Mouse (Mus musculus) right cerebral cortex, adult 18-20 months (tissue): ENCODE measurements around the gene Tars2.
A peak's percentile ranks its signal among the peaks of the same experiment; 100 is the strongest.

ENCODE experiments used
- DNase-seq: peaks from one replicate; pipeline ENCODE4 v3.0.0; 2022; ENCODE audit warnings: mixed read lengths

Tars2 gene

GRCm38 (mm10) chr3:95732744-95733521 lies 27.1 kb downstream of the Tars2 start:
- no peak for DNase-seq

GRCm38 (mm10) chr3:95732297-95732696 lies 27.7 kb downstream of the Tars2 start:
- DNase-seq = peak; percentile 18

GRCm38 (mm10) chr3:95731802-95732201 lies 28.2 kb downstream of the Tars2 start:
- DNase-seq = no peak

- DNase-seq = no peak
These were observed 29.6 kb downstream of the Tars2 start for GRCm38 (mm10) chr3:95730431-95730830.

GRCm38 (mm10) chr3:95728906-95729305 lies 31.1 kb downstream of the Tars2 start:
- DNase-seq = no peak

GRCm38 (mm10) chr3:95726696-95727358 lies 33.2 kb downstream of the Tars2 start:
- no peak for DNase-seq

- no peak for DNase-seq
These were observed 34.1 kb downstream of the Tars2 start for GRCm38 (mm10) chr3:95725863-95726262.

- DNase-seq = no peak
These were observed 37.6 kb downstream of the Tars2 start for GRCm38 (mm10) chr3:95722386-95722785.

- no peak for DNase-seq
These were observed 41.9 kb downstream of the Tars2 start for GRCm38 (mm10) chr3:95718153-95718552.

GRCm38 (mm10) chr3:95716075-95716474 lies 43.9 kb downstream of the Tars2 start:
- no peak for DNase-seq

GRCm38 (mm10) chr3:95709967-95710366 lies 50.0 kb downstream of the Tars2 start:
- no peak for DNase-seq

- no peak for DNase-seq
These were observed 51.0 kb downstream of the Tars2 start for GRCm38 (mm10) chr3:95709044-95709443.

- DNase-seq = no peak
These were observed 52.5 kb downstream of the Tars2 start for GRCm38 (mm10) chr3:95707497-95707896.

- no peak for DNase-seq
These were observed 53.7 kb downstream of the Tars2 start for GRCm38 (mm10) chr3:95706273-95706672.

GRCm38 (mm10) chr3:95704612-95705011 lies 55.4 kb downstream of the Tars2 start:
- no peak for DNase-seq

- DNase-seq = no peak
These were observed 56.7 kb downstream of the Tars2 start for GRCm38 (mm10) chr3:95703276-95703675.

GRCm38 (mm10) chr3:95701877-95702540 lies 58.0 kb downstream of the Tars2 start:
- peak; percentile 50 for DNase-seq

- no peak for DNase-seq
These were observed 58.9 kb downstream of the Tars2 start for GRCm38 (mm10) chr3:95701085-95701484.

- no peak for DNase-seq
These were observed 59.7 kb downstream of the Tars2 start for GRCm38 (mm10) chr3:95700233-95700681.

GRCm38 (mm10) chr3:95698286-95698685 lies 61.7 kb downstream of the Tars2 start:
- DNase-seq = no peak

- no peak for DNase-seq
These were observed 63.6 kb downstream of the Tars2 start for GRCm38 (mm10) chr3:95696360-95696759.

GRCm38 (mm10) chr3:95695796-95696195 lies 64.2 kb downstream of the Tars2 start:
- no peak for DNase-seq

- no peak for DNase-seq
These were observed 65.0 kb downstream of the Tars2 start for GRCm38 (mm10) chr3:95694808-95695703.
